Mouse (Mus musculus) heart, embryonic 11.5 days (tissue): ENCODE measurements around the gene Mid1ip1. TPM values are rescaled to one million over a fixed set of nuclear protein-coding genes. Genes with fewer than 3 reads are reported as not detected.

Experiments
- ATAC-seq: fragments of 200-750 bp; cut with Nextera tagmentation; replicated peaks from 2 replicates; pipeline ENCODE4 v1.8.0; 2017; ENCODE audit warnings: moderate library complexity; ENCODE audit not compliant: insufficient number of reproducible peaks, low FRiP score, low TSS enrichment
- H3K27ac ChIP-seq: fragments of 300-500 bp; sonication (generic); 2 replicates; pipeline ENCODE4 v1.5.1; 2014; ENCODE audit warnings: mild to moderate bottlenecking, low read depth, low read length
- H3K27me3 ChIP-seq: fragments of 300-500 bp; sonication (generic); 2 replicates; pipeline ENCODE4 v1.6.1; 2014; ENCODE audit warnings: mild to moderate bottlenecking, low read length, mixed read lengths; ENCODE audit not compliant: control insufficient read depth, insufficient read depth
- H3K36me3 ChIP-seq: fragments of 300-500 bp; sonication (generic); 2 replicates; pipeline ENCODE4 v1.6.1; 2014; ENCODE audit warnings: mild to moderate bottlenecking, low read length, moderate library complexity, mixed read lengths; ENCODE audit not compliant: control insufficient read depth, insufficient read depth
- H3K4me1 ChIP-seq: fragments of 300-500 bp; sonication (generic); 2 replicates; pipeline ENCODE4 v1.6.1; 2014; ENCODE audit warnings: low read length; ENCODE audit not compliant: control insufficient read depth, insufficient read depth
- H3K4me2 ChIP-seq: fragments of 300-500 bp; sonication (generic); 2 replicates; pipeline ENCODE4 v1.6.1; 2014; ENCODE audit warnings: mild to moderate bottlenecking, moderate library complexity
- H3K4me3 ChIP-seq: fragments of 300-500 bp; sonication (generic); 2 replicates; pipeline ENCODE4 v1.5.1; 2014; ENCODE audit warnings: low read depth, low read length
- H3K9ac ChIP-seq: fragments of 300-500 bp; sonication (generic); 2 replicates; pipeline ENCODE4 v1.6.1; 2014; ENCODE audit warnings: mild to moderate bottlenecking, low read depth, low read length, moderate library complexity
- H3K9me3 ChIP-seq: fragments of 300-500 bp; sonication (generic); replicated peaks from 2 replicates; pipeline ENCODE4 v1.6.1; 2016; ENCODE audit warnings: low read length; ENCODE audit not compliant: control insufficient read depth
- WGBS: fragments of 180-500 bp; shearing (Covaris S2); extraction: QIAGEN DNeasy Blood & Tissue Kit; methylation state at CpG from one replicate; pipeline ENCODE4 v1.1.7; 2014; ENCODE audit not compliant: insufficient replicate concordance; 5-methylcytosine and 5-hydroxymethylcytosine counted together
- polyA plus RNA-seq: library from polyadenylated mRNA; unstranded; fragments of >200 nt; fragmentation: Nextera tagmentation; extraction: Ambion mirVana; gene quantifications from 2 replicates; pipeline ENCODE4 v1.2.1, GENCODE M21; 2014

The Mid1ip1 gene
- polyA plus RNA-seq: 25.5 and 27.6 TPM in 2 replicates

DNA sequence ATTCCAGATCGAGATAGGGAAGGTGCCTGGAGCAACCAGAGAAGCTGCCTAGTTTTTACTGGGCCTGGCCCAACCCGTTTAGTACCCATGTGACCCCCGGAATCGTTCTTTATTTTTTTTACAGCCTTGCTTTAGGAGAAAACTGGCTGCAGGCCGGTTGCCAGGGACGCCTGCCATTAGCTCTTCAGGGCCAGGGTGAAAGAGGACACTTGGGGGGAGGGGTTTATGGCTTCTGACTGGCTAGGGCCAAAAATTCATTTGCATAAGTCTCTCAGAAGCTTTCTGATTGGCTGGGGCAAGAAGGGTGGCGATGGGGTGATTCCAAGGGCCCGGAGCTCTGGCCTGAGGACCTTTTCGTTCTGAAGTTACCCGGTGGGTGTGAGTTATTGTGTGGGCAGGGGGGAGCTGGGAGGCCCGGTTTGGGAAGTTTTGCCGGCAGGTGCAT lies at the start of gene Mid1ip1:
Gene Mid1ip1 (plus strand): TSS at position 318 of the 445 bp plus-strand sequence.
- Histone ChIP-seq H3K27ac (peak within 1 kb of the TSS; percentile 70), H3K4me3 (peak within 1 kb of the TSS; percentile 29), H3K27me3 (no peaks in the 10 kb centered on the region), H3K9me3 (no peaks in the 10 kb centered on the region), H3K36me3 (no peaks in the 10 kb centered on the region), H3K9ac (0 out of 2 replicates have a peak within 1 kb of the TSS, but pooled peaks have one; percentile 28), H3K4me2 (peak within 1 kb of the TSS; percentile 62), H3K4me1 (no peaks in the 10 kb centered on the region)
- 18% methylated on average over 12 of the region's 12 CpGs for WGBS
- peak; percentile 79 for ATAC-seq

- 80% methylated on average over 5 of the region's 5 CpGs for WGBS
- no peak for ATAC-seq
- Histone ChIP-seq H3K9me3 (no peaks in the 10 kb centered on the region), H3K9ac (no peak overlapping the region), H3K36me3 (no peaks in the 10 kb centered on the region), H3K4me3 (no peak overlapping the region), H3K4me1 (no peaks in the 10 kb centered on the region), H3K27ac (no peak overlapping the region), H3K27me3 (no peaks in the 10 kb centered on the region), H3K4me2 (no peak overlapping the region)
Measured at GRCm38 (mm10) chrX:10694455-10695180, 20.2 kb upstream of the Mid1ip1 start.

- Histone ChIP-seq H3K9me3 (no peaks in the 10 kb centered on the region), H3K27ac (no peak overlapping the region), H3K4me1 (no peaks in the 10 kb centered on the region), H3K27me3 (no peaks in the 10 kb centered on the region), H3K4me3 (no peak overlapping the region), H3K9ac (no peak overlapping the region), H3K4me2 (no peak overlapping the region), H3K36me3 (no peaks in the 10 kb centered on the region)
- no peak for ATAC-seq
- WGBS: 66% methylated on average over 3 of the region's 3 CpGs
Measured at GRCm38 (mm10) chrX:10706728-10707127, 8.1 kb upstream of the Mid1ip1 start.

- Histone ChIP-seq H3K4me2 (peak overlapping the region; percentile 62), H3K27me3 (no peaks in the 10 kb centered on the region), H3K27ac (peak overlapping the region; percentile 29), H3K36me3 (no peaks in the 10 kb centered on the region), H3K4me1 (no peaks in the 10 kb centered on the region), H3K4me3 (peak overlapping the region; percentile 29), H3K9me3 (no peaks in the 10 kb centered on the region), H3K9ac (0 out of 2 replicates have a peak overlapping the region, but pooled peaks have one; percentile 28)
- 35% methylated on average over 11 of the region's 11 CpGs for WGBS
- ATAC-seq: no peak
Measured at GRCm38 (mm10) chrX:10713839-10714637, 775 bp upstream of the Mid1ip1 start.

DNA sequence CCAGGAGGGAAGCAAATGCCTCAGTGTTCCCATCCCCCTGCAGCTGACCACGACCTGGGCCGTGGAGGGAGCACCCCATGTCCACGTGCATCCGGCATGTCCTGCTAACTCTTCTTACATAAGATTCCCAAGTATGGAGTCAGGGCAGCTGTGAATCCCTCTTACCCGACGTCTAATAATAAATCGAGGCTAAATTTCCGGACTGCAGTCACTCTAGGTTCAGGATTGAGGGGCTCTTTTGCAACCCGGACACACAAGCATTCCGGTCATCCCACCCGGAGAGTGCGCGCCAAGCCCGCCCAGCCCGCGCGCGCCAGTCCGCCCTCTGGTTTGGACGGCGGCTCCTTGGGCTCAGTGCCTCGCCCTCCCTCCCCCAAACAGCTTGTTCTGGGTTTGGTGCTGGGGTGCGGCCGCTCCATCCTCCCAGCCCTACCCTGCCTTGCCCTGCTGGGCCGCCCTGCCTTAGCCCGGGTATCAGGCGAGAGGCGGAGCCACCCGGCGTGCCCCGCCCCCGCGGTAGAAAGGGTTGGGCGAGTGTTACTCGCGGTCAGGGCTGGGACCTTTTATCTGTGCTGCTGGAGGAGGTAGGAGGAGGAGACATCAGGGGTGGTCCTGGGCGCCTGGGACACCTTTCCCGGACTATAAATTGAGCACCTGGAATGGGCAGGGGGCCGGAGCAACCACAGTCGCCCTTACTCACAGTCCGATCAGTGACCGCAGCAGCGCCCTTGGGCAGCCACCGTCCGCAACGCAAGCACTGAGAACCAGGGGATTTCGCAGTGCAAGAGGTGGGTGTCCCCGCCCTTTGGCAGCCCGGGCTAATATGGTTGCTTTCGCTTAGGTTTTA lies 2.3 kb downstream of the Mid1ip1 start:
- no peaks in the 10 kb centered on the region for H3K4me1 ChIP-seq
- H3K9me3 ChIP-seq: no peaks in the 10 kb centered on the region
- H3K27ac ChIP-seq: peak overlapping the region; percentile 83
- peak overlapping the region; percentile 59 for H3K4me3 ChIP-seq
- H3K36me3 ChIP-seq: no peaks in the 10 kb centered on the region
- peak; percentile 93 for ATAC-seq
- no peaks in the 10 kb centered on the region for H3K27me3 ChIP-seq
- WGBS: 18% methylated on average over 50 of the region's 50 CpGs
- H3K9ac ChIP-seq: peak overlapping the region; percentile 79
- H3K4me2 ChIP-seq: peak overlapping the region; percentile 75

DNA sequence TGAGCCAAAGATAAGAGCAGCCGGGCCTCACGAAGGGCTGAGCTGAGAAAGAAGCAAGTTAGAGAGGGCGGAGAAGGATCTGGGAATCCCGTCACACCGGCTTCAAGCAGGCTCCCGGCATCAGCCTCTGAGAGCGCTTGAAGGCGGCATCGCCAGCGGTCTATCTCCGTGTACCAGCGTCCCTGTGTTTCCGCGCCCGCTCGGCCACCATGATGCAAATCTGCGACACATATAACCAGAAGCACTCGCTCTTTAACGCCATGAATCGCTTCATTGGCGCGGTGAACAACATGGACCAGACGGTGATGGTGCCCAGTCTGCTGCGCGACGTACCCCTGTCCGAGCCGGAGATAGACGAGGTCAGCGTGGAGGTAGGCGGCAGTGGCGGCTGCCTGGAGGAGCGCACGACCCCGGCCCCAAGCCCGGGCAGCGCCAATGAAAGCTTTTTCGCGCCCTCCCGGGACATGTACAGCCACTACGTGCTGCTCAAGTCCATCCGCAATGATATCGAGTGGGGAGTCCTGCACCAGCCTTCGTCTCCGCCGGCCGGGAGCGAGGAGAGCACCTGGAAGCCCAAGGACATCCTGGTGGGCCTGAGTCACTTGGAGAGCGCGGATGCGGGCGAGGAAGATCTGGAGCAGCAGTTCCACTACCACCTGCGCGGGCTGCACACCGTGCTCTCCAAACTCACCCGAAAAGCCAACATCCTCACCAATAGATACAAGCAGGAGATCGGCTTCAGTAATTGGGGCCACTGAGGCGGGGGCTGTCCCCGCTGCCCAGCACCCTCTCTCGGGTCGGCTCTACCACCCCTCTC lies 3.4 kb downstream of the Mid1ip1 start:
- ATAC-seq: 0 out of 2 replicates have a peak, but pooled peaks have one; percentile 8
- Histone ChIP-seq H3K27ac (peak overlapping the region; percentile 83), H3K4me3 (peak overlapping the region; percentile 59), H3K4me2 (peak overlapping the region; percentile 75), H3K9me3 (no peaks in the 10 kb centered on the region), H3K9ac (peak overlapping the region; percentile 79), H3K4me1 (no peaks in the 10 kb centered on the region), H3K27me3 (no peaks in the 10 kb centered on the region), H3K36me3 (no peaks in the 10 kb centered on the region)
- WGBS: 17% methylated on average over 60 of the region's 61 CpGs

- WGBS: 19% methylated on average over 22 of the region's 22 CpGs
- ATAC-seq: no peak
- peak overlapping the region; percentile 59 for H3K4me3 ChIP-seq
- H3K36me3 ChIP-seq: no peaks in the 10 kb centered on the region
- H3K4me2 ChIP-seq: peak overlapping the region; percentile 75
- H3K9me3 ChIP-seq: no peaks in the 10 kb centered on the region
- H3K27me3 ChIP-seq: no peaks in the 10 kb centered on the region
- peak overlapping the region; percentile 79; the same call in 1 of the 2 replicates for H3K9ac ChIP-seq
- peak overlapping the region; percentile 83 for H3K27ac ChIP-seq
- no peaks in the 10 kb centered on the region for H3K4me1 ChIP-seq
Measured at GRCm38 (mm10) chrX:10718838-10719539, 4.2 kb downstream of the Mid1ip1 start.
